Mouse (Mus musculus) hindbrain, embryonic 14.5 days (tissue): ENCODE results near the gene Slc6a11. TPM values are rescaled to one million over a fixed set of nuclear protein-coding genes. Genes with fewer than 3 reads are reported as not detected.

ENCODE experiments used
- ATAC-seq: fragments of 200-750 bp; cut with Nextera tagmentation; 2 replicates; pipeline ENCODE4 v1.8.0; 2017; ENCODE audit warnings: moderate number of reproducible peaks, mild to moderate bottlenecking, moderate TSS enrichment, moderate library complexity; ENCODE audit not compliant: low FRiP score
- DNase-seq: peaks from one replicate; pipeline ENCODE4 v3.0.0-alpha.2; 2015; ENCODE audit warnings: low spot score
- H3K27ac ChIP-seq: fragments of 300-500 bp; sonication (generic); 2 replicates; pipeline ENCODE4 v1.5.1; 2014; ENCODE audit warnings: mild to moderate bottlenecking, moderate library complexity
- H3K27me3 ChIP-seq: fragments of 300-500 bp; sonication (generic); 2 replicates; pipeline ENCODE4 v1.6.1; 2014; ENCODE audit warnings: mild to moderate bottlenecking, low read length, mixed read lengths; ENCODE audit not compliant: control insufficient read depth, insufficient read depth
- H3K36me3 ChIP-seq: fragments of 300-500 bp; sonication (generic); replicated peaks from 2 replicates; pipeline ENCODE4 v1.6.1; 2014; ENCODE audit not compliant: control insufficient read depth, insufficient read depth
- H3K4me1 ChIP-seq: fragments of 300-500 bp; sonication (generic); replicated peaks from 2 replicates; pipeline ENCODE4 v1.6.1; 2014; ENCODE audit warnings: antibody characterized with exemption, low read length, mixed read lengths; ENCODE audit not compliant: control insufficient read depth, insufficient read depth
- H3K4me2 ChIP-seq: fragments of 300-500 bp; sonication (generic); replicated peaks from 2 replicates; pipeline ENCODE4 v1.6.1; 2014; ENCODE audit warnings: mild to moderate bottlenecking, moderate library complexity
- H3K4me3 ChIP-seq: fragments of 300-500 bp; sonication (generic); replicated peaks from 2 replicates; pipeline ENCODE4 v1.5.1; 2014; ENCODE audit warnings: mild to moderate bottlenecking, low read length
- H3K9ac ChIP-seq: fragments of 300-500 bp; sonication (generic); 2 replicates; pipeline ENCODE4 v1.6.1; 2014
- H3K9me3 ChIP-seq: fragments of 300-500 bp; sonication (generic); 2 replicates; pipeline ENCODE4 v1.6.1; 2016; ENCODE audit warnings: low read length; ENCODE audit not compliant: control insufficient read depth
- WGBS: fragments of 180-500 bp; shearing (Covaris S2); extraction: QIAGEN DNeasy Blood & Tissue Kit; methylation state at CpG from one replicate; pipeline ENCODE4 v1.1.7; 2014; 5-methylcytosine and 5-hydroxymethylcytosine counted together
- polyA plus RNA-seq: library from polyadenylated mRNA; unstranded; fragments of >200 nt; fragmentation: Nextera tagmentation; extraction: Ambion mirVana; gene quantifications from 2 replicates; pipeline ENCODE4 v1.2.1, GENCODE M21; 2014

Gene Slc6a11
- polyA plus RNA-seq, 1 experiment from 2014 or later: 64.0 TPM

DNA sequence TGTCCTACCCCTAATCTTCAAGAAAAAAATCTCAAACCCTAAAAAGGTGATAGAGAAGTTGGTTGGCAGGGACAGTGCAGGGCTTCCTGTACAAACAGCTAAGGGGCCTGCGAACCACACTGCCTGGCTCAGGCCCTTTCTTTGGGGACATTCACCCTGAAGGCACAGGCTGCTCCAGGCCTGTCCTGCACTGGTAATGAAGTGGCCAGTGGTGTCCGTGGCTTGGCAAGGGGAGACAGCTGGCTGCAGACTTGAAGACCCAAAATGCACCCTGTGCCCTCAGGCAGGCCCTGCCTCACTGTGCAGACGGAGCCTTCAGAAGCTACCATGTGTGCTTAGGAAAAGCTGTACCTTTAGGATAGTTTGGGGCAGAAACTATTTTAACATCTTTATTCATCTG is 1.4 kb downstream of the Slc6a11 start:
- Histone ChIP-seq H3K9me3 (no peaks in the 10 kb centered on the region), H3K9ac (no peak overlapping the region), H3K4me1 (peaks cover 8% of the 10 kb centered on the region), H3K4me3 (no peak overlapping the region), H3K27me3 (peaks cover 31% of the 10 kb centered on the region), H3K36me3 (no peaks in the 10 kb centered on the region), H3K4me2 (peak overlapping the region; percentile 94), H3K27ac (no peak overlapping the region)
- no peak for ATAC-seq
- no peak for DNase-seq
- 60% methylated on average over 3 of the region's 3 CpGs for WGBS

DNA sequence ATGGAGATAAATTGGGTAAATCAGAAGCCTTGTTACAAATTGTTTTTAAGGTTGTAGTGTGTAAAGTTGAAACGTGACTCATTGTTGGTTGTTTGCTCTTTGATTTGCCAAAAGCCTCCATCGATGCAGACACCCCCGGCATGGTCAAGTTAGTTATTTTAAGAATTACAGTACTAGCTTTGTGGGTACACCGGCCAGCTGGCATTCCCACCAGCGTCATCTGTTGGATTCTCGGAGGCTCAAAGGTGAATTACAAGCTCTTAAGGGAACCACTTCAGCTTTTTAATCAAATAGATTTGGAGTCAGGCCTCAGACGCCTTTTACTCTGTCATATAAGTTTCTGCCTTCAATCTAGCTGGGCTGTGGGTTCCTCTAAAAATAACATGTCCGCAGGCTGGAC is 1.9 kb downstream of the Slc6a11 start:
- Histone ChIP-seq H3K27me3 (peaks cover 31% of the 10 kb centered on the region), H3K9me3 (no peaks in the 10 kb centered on the region), H3K4me3 (no peak overlapping the region), H3K4me1 (peaks cover 8% of the 10 kb centered on the region), H3K27ac (no peak overlapping the region), H3K9ac (no peak overlapping the region), H3K36me3 (no peaks in the 10 kb centered on the region), H3K4me2 (0 out of 2 replicates have a peak overlapping the region, but pooled peaks have one; percentile 94)
- DNase-seq (no peak), ATAC-seq (no peak)
- WGBS: 73% methylated on average over 8 of the region's 8 CpGs

DNA sequence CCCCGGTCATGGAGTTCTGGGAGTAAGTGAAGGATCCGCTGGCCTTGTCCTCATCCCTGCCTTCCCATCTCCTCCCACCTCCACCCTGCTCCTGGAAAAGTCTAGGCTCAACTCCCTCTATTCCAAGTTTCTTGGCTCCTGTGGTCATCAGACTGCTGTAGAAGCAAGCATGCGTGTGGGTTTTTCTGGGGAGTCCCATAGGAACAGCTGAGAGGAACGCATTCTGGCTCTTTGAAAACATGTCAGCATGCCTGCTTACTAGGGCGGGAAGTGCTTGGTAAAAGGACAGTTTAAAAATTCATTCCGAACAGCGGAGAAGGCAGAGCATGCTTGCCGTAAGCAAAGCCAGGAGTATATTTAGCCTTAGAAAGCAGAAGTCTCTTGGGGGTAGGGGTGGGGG is 7.9 kb downstream of the Slc6a11 start:
- H3K4me2 ChIP-seq: no peak overlapping the region
- no peak overlapping the region for H3K27ac ChIP-seq
- H3K4me1 ChIP-seq: 0 out of 2 replicates have a peak, but pooled peaks cover under 1% of the 10 kb centered on the region
- no peak overlapping the region for H3K4me3 ChIP-seq
- no peaks in the 10 kb centered on the region for H3K27me3 ChIP-seq
- 85% methylated on average over 8 of the region's 8 CpGs for WGBS
- ATAC-seq (no peak), DNase-seq (no peak)
- H3K9me3 ChIP-seq: no peaks in the 10 kb centered on the region
- no peak overlapping the region for H3K9ac ChIP-seq
- H3K36me3 ChIP-seq: no peaks in the 10 kb centered on the region

DNA sequence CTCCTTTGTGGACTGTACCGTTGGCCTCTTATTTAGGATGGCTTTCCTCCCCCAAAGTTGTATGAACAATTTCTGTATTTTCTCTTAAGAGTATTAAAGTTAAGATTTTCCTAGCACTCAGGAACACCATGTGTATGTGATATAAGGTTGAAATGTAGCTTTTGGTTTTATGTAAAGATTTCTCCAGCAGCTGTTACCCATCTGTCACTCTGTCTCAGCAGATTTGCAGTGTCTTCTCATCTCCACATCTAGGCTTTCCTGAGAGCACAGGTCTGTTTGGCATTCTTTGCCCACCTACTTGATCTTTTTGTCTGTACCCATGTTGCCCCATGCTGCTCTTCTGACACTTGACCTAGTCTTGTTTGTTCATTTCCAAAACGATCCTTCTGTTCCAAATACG is 10.4 kb downstream of the Slc6a11 start:
- no peaks in the 10 kb centered on the region for H3K9me3 ChIP-seq
- DNase-seq: no peak
- no peak overlapping the region for H3K27ac ChIP-seq
- H3K27me3 ChIP-seq: no peaks in the 10 kb centered on the region
- no peak overlapping the region for H3K9ac ChIP-seq
- peaks cover 3% of the 10 kb centered on the region; the same call in 1 of the 2 replicates for H3K4me1 ChIP-seq
- WGBS: 80% methylated on average over 3 of the region's 3 CpGs
- no peaks in the 10 kb centered on the region for H3K36me3 ChIP-seq
- no peak overlapping the region for H3K4me3 ChIP-seq
- H3K4me2 ChIP-seq: no peak overlapping the region
- ATAC-seq: no peak

DNA sequence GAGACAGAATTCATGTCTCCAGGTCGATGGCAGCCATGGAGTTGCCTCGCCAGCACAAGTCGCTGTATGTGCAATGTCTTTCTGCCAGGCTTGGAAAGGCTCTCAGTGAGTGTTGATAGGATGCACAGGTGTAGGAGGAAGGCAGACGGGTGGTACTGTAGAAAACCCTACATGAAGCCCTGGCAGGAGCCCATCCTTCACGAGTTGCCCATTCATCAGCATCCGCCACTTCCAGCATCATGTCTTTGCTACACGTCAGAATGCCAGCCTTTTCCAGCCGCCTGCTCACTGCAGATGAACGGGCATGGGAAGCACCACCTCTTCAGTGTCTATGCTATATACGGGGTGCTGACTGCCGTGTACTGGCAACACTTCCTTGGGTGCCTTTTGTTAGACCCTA is 11.4 kb downstream of the Slc6a11 start:
- no peaks in the 10 kb centered on the region for H3K27me3 ChIP-seq

DNA sequence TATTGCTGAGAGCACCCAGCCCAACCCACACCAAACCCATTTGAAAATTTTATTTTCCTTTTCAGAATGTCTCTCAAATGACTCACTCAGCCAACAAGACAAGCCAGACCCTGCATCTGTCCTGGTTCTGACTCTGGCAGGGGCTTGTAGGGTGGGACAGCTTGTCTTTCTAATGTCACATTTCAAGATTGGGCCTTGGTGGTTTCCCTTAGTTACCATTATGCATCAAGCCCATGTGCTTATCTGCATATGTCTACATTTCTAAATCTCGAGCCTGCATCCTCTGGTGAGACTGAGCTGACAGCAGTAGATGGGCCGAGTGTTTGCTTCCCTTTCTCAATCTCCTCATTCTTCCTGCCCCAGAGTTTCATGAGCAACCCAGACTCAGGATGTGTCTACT is 12.5 kb downstream of the Slc6a11 start:
- H3K4me2 ChIP-seq: no peak overlapping the region
- no peak; the same call in 1 of the 2 replicates for ATAC-seq
- DNase-seq: no peak

More for the DNA sequence above, 11.4 kb downstream of the Slc6a11 start:
- Histone ChIP-seq H3K27ac (no peak overlapping the region), H3K4me1 (peaks cover 3% of the 10 kb centered on the region; the same call in 1 of the 2 replicates), H3K9ac (no peak overlapping the region), H3K4me2 (no peak overlapping the region), H3K4me3 (no peak overlapping the region), H3K36me3 (no peaks in the 10 kb centered on the region), H3K9me3 (no peaks in the 10 kb centered on the region)
- ATAC-seq (no peak), DNase-seq (no peak)
- WGBS: 90% methylated on average over 11 of the region's 11 CpGs

DNA sequence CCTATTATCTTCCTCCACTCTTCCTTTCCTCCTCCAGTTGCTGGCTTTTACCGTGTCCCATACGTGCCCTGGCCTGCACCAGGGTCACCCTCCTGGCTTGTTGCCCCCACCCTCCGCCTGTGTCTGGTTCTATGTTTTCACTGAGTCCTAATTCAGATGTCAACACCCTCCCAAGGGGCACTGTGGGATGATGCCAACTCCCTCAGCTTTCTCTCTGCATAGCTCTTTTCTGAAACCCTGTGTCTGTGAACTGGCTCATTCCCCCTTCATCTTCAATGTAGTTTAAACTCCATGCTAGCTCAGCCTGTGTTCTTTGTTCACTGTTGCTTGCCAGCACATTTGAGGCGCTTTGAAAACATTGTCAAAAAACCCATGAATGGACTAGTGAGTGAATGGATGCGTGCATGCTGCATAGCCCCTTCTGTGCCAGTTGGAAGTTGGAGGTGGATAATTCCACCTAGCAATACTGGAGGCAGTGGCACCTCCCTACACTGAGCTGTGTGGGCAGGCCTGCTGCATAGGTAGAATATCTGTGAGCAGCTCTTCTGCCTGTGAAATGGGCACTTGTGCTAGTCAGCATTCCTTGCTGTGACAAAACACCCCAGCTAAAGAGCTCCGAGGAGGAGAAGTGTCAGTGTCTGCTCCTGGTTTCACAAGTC is 13.5 kb downstream of the Slc6a11 start:
- Histone ChIP-seq H3K27ac (no peak overlapping the region), H3K36me3 (no peaks in the 10 kb centered on the region), H3K9me3 (no peaks in the 10 kb centered on the region), H3K4me2 (no peak overlapping the region), H3K4me1 (peaks cover 3% of the 10 kb centered on the region; the same call in 1 of the 2 replicates), H3K27me3 (no peaks in the 10 kb centered on the region), H3K4me3 (no peak overlapping the region), H3K9ac (no peak overlapping the region)
- ATAC-seq: no peak
- no peak for DNase-seq
- WGBS: 55% methylated on average over 6 of the region's 6 CpGs

More for the DNA sequence above, 12.5 kb downstream of the Slc6a11 start:
- 26% methylated on average over 2 of the region's 2 CpGs for WGBS
- no peaks in the 10 kb centered on the region for H3K27me3 ChIP-seq
- H3K4me1 ChIP-seq: peaks cover 3% of the 10 kb centered on the region; the same call in 1 of the 2 replicates
- H3K9ac ChIP-seq: no peak overlapping the region
- H3K27ac ChIP-seq: no peak overlapping the region
- no peak overlapping the region for H3K4me3 ChIP-seq
- no peaks in the 10 kb centered on the region for H3K36me3 ChIP-seq
- no peaks in the 10 kb centered on the region for H3K9me3 ChIP-seq

DNA sequence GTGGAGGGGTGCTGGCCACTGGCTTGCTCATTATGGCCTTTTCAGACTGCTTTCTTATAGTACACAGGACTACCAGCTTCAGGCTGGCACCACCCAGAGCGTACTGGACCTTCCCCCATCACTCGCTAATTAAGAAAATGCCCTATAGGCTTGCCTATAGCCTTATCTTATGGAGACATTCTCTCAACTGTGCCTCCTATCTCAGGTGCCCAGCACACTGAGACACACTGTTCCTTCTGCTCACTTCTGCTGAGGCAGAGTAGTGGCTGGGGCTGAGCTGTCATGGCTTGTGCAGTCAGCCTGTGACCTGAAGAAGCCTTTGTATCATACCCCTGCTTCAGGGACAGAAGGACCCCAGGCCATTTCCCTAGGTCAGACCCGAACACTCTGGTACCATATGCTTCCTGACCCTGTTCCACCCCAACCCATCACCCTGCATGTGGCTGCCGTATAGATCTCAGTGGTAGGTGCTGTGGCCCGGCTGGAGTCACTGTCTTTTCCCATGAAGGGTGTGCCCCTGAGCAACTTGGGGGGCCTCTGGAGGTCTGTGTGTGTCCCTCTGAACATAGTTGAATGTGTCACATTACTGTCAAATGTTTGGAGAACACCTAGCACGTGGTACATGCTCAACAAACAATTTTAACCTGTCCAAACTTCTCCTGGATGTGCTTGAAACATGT is 14.7 kb downstream of the Slc6a11 start:
- H3K36me3 ChIP-seq: no peaks in the 10 kb centered on the region
- H3K9ac ChIP-seq: no peak overlapping the region
- DNase-seq (no peak), ATAC-seq (no peak)
- H3K4me2 ChIP-seq: no peak overlapping the region
- H3K27ac ChIP-seq: no peak overlapping the region
- 80% methylated on average over 6 of the region's 6 CpGs for WGBS
- H3K4me1 ChIP-seq: peaks cover 3% of the 10 kb centered on the region; the same call in 1 of the 2 replicates
- no peaks in the 10 kb centered on the region for H3K9me3 ChIP-seq
- H3K4me3 ChIP-seq: no peak overlapping the region
- H3K27me3 ChIP-seq: no peaks in the 10 kb centered on the region

DNA sequence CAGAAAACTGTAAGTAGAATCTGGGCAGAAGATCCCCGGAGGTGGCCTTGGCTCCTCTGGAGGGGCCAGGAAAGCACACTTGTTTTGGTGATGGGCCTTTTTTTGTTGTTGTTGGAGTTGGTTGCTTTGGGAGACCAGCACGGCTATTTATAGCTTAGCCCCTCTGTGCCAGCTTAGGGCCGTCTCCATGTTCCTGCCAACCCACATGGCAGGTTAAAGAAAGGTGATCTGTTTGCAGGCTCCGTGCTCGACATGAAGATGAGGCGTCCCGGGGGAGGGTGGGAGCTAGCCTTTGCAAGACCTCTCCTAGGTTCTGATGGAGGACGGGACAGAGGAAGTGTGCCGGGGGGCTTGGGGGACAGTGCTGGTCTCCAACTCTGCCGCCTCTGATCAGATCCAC is 24.7 kb downstream of the Slc6a11 start:
- Histone ChIP-seq H3K36me3 (no peaks in the 10 kb centered on the region), H3K4me3 (no peak overlapping the region), H3K9ac (no peak overlapping the region), H3K4me2 (no peak overlapping the region), H3K4me1 (no peaks in the 10 kb centered on the region), H3K9me3 (no peaks in the 10 kb centered on the region), H3K27ac (no peak overlapping the region), H3K27me3 (no peaks in the 10 kb centered on the region)
- WGBS: 86% methylated on average over 10 of the region's 10 CpGs
- ATAC-seq: no peak
- DNase-seq: no peak
